Mouse (Mus musculus) kidney, postnatal 0 days (tissue): Measurements from ENCODE around the gene Fah. TPM values are rescaled to one million over a fixed set of nuclear protein-coding genes. Genes with fewer than 3 reads are reported as not detected.
A peak's percentile ranks its signal among the peaks of the same experiment; 100 is the strongest.

Experiments used
- ATAC-seq: fragments of 200-750 bp; cut with Nextera tagmentation; replicated peaks from 2 replicates; pipeline ENCODE4 v1.8.0; 2017; ENCODE audit warnings: low read depth, moderate number of reproducible peaks, moderate TSS enrichment, moderate library complexity; ENCODE audit not compliant: low FRiP score
- DNase-seq: peaks from one replicate; pipeline ENCODE4 v3.0.0-alpha.2; 2016; ENCODE audit warnings: low spot score
- H3K27ac ChIP-seq: fragments of 300-500 bp; sonication (generic); 2 replicates; pipeline ENCODE4 v1.5.1; 2014; ENCODE audit warnings: mild to moderate bottlenecking
- H3K27me3 ChIP-seq: fragments of 300-500 bp; sonication (generic); 2 replicates; pipeline ENCODE4 v1.6.1; 2014; ENCODE audit warnings: low read length, mixed read lengths; ENCODE audit not compliant: insufficient read depth
- H3K36me3 ChIP-seq: fragments of 300-500 bp; sonication (generic); 2 replicates; pipeline ENCODE4 v1.6.1; 2014; ENCODE audit warnings: low read length, mixed read lengths; ENCODE audit not compliant: insufficient read depth
- H3K4me1 ChIP-seq: fragments of 300-500 bp; sonication (generic); replicated peaks from 2 replicates; pipeline ENCODE4 v1.6.1; 2014; ENCODE audit warnings: antibody characterized with exemption, low read length, mixed read lengths; ENCODE audit not compliant: insufficient read depth
- H3K4me2 ChIP-seq: fragments of 300-500 bp; sonication (generic); 2 replicates; pipeline ENCODE4 v1.6.1; 2014; ENCODE audit warnings: mild to moderate bottlenecking, low read length, moderate library complexity, mixed read lengths
- H3K4me3 ChIP-seq: fragments of 300-500 bp; sonication (generic); replicated peaks from 2 replicates; pipeline ENCODE4 v1.5.1; 2014; ENCODE audit warnings: low read depth, low read length
- H3K9ac ChIP-seq: fragments of 300-500 bp; sonication (generic); 2 replicates; pipeline ENCODE4 v1.6.1; 2014; ENCODE audit warnings: low read depth, low read length
- H3K9me3 ChIP-seq: fragments of 300-500 bp; sonication (generic); replicated peaks from 2 replicates; pipeline ENCODE4 v1.6.1; 2016; ENCODE audit warnings: low read length, inconsistent platforms, mixed read lengths
- CTCF ChIP-seq: IDR thresholded peaks from 2 replicates; pipeline ENCODE4 v1.5.1; 2016; ENCODE audit warnings: antibody characterized with exemption, low read depth, mild to moderate bottlenecking, moderate library complexity
- WGBS: fragments of 180-500 bp; shearing (Covaris S2); extraction: QIAGEN DNeasy Blood & Tissue Kit; methylation state at CpG from one replicate; pipeline ENCODE4 v1.1.7; 2014; 5-methylcytosine and 5-hydroxymethylcytosine counted together
- polyA plus RNA-seq: library from polyadenylated mRNA; unstranded; fragments of >200 nt; fragmentation: Nextera tagmentation; extraction: Ambion mirVana; gene quantifications from 2 replicates; pipeline ENCODE4 v1.2.1, GENCODE M21; 2015

Gene Fah
- polyA plus RNA-seq, 1 experiment from 2014 or later: 61.0 TPM

DNA sequence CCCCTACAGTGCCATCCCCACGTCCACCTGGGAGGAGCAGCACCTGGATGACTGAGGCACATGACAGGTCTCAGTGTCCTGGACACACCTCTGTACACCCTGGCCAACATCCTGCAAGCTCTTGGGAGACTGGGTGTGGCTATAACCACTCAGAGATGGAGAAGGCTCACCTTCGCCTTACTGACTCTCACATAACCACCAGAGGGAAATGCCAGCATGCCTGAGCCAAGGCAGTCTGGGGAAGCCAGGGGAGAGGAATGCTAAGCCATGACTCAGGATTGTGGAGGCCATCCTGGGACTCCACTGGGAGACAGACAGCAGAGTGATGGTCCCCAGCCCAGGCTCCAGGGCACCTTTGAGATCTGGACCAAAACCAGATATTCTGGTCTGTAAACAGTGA, 29.5 kb downstream of the Fah start:
- H3K4me3 ChIP-seq: no peak overlapping the region
- 79% methylated on average over 2 of the region's 2 CpGs for WGBS
- H3K36me3 ChIP-seq: no peaks in the 10 kb centered on the region
- H3K9ac ChIP-seq: no peak overlapping the region
- no peak for TF ChIP-seq CTCF
- H3K9me3 ChIP-seq: no peaks in the 10 kb centered on the region
- no peaks in the 10 kb centered on the region for H3K27me3 ChIP-seq
- no peaks in the 10 kb centered on the region for H3K4me1 ChIP-seq
- H3K4me2 ChIP-seq: no peak overlapping the region
- H3K27ac ChIP-seq: no peak overlapping the region
- no peak; the same call in 1 of the 2 replicates for ATAC-seq
- no peak for DNase-seq

DNA sequence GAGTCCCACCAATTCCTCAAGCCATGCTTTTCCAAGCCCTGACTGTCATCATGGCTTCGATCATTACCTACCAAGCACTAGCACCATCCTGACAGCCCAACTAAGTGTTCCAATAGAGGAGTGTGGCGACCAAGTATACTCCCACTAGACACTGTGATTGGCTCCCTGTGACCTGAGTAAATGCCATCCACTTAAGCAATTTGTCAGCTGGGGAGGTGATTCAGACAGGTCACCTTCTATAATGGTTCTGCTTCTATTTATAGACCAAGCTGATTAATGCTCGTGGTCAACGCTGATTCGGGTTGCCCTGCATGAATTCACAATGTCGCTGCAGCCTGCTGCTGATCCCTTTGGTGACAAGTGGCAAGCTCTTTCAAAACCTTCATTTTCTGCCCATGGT, 40.3 kb downstream of the Fah start:
- Histone ChIP-seq H3K4me2 (no peak overlapping the region), H3K4me1 (no peaks in the 10 kb centered on the region), H3K27ac (no peak overlapping the region), H3K27me3 (no peaks in the 10 kb centered on the region), H3K9me3 (no peaks in the 10 kb centered on the region), H3K4me3 (no peak overlapping the region), H3K36me3 (no peaks in the 10 kb centered on the region), H3K9ac (no peak overlapping the region)
- TF ChIP-seq CTCF: no peak
- no peak for DNase-seq
- ATAC-seq: no peak
- WGBS: 46% methylated on average over 6 of the region's 6 CpGs

DNA sequence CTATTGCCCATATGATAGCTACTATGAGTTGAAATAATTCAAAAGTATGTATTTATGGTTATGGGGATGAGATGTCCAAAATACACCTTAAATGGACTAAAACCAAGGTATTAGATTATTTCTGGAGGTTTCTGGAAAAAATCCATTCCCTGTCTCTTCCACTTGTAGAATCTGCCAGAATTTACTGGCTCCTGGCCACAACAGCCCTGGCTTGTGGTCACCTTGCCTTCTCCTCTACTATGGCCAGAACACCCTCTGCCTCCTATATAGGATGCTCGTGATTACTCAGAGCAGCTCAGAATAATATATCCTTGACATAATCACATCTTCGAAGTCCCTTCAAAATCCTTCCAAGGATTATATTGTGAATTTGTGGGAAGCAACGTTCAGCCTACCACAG, 42.3 kb downstream of the Fah start:
- Histone ChIP-seq H3K9ac (no peak overlapping the region), H3K9me3 (no peaks in the 10 kb centered on the region), H3K27ac (no peak overlapping the region), H3K27me3 (no peaks in the 10 kb centered on the region), H3K4me2 (no peak overlapping the region), H3K4me1 (no peaks in the 10 kb centered on the region), H3K36me3 (no peaks in the 10 kb centered on the region), H3K4me3 (no peak overlapping the region)
- no peak for ATAC-seq
- WGBS: 83% methylated on average over 3 of the region's 3 CpGs
- TF ChIP-seq CTCF: no peak
- no peak for DNase-seq

DNA sequence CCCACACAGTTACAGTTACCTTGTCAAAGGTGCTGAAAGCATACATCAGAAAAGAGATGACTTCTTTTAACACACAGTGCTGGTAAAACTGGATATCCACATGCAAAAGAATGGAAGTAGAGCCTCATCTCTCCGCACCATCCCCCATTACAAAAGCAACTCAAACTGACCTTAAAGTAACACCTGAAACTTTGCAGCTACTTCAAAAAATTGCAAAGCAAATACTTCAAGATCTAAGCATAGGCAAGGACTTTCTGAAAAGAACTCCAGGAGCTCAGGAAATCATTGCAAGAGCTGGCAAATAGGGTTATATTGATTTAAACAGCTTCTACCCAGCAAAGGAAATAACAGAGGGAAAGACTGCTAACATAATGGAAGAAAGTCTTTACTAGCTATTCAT, 46.0 kb downstream of the Fah start:
- Histone ChIP-seq H3K9ac (no peak overlapping the region), H3K9me3 (no peaks in the 10 kb centered on the region), H3K27me3 (no peaks in the 10 kb centered on the region), H3K4me3 (no peak overlapping the region), H3K4me1 (no peaks in the 10 kb centered on the region), H3K36me3 (no peaks in the 10 kb centered on the region), H3K4me2 (no peak overlapping the region), H3K27ac (no peak overlapping the region)
- TF ChIP-seq CTCF: no peak
- 84% methylated on average over 1 of the region's 1 CpGs for WGBS
- ATAC-seq (no peak), DNase-seq (no peak)

DNA sequence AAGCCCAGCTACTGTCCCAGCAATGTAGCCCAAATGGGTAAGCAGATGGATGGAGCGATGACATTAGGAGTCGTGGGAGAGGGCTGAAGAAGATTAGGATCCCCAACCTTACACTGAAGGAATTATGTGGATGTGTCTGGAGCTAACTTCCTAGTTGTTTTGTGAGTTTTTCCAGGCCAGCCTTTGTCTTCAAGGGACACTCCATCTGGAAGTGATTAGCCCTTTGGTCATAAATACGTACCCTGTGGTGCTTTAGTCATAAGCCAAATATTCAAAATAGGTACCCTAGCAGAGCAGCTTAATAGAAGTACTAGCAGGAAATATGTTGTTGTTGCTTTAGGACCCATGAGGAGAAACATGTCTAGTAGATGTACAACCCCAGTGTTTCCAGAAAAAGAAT, 49.2 kb downstream of the Fah start:
- no peaks in the 10 kb centered on the region for H3K9me3 ChIP-seq
- H3K27ac ChIP-seq: no peak overlapping the region
- peak; percentile 9 for DNase-seq
- no peak for TF ChIP-seq CTCF
- ATAC-seq: no peak
- no peak overlapping the region for H3K4me2 ChIP-seq
- H3K36me3 ChIP-seq: no peaks in the 10 kb centered on the region
- WGBS: 75% methylated on average over 3 of the region's 3 CpGs
- no peaks in the 10 kb centered on the region for H3K4me1 ChIP-seq
- H3K4me3 ChIP-seq: no peak overlapping the region
- H3K9ac ChIP-seq: no peak overlapping the region
- H3K27me3 ChIP-seq: no peaks in the 10 kb centered on the region

DNA sequence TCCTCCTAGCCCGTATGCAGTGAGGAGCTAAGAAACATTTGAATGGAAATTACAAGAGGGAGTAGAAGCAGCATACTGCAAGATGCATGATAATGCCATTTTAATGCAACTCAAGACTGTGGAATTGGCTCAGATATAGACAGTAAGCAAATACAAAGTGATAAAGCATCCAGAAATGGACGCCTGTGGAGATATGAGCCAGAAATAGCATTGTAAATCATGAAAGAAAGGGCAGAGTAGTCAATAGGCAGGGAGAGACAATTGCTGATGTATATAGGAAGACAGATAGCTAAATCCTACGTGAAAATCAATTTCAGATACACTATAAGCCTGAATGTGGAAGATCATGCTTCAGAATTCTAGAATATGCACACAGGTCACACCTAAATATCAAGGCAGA, 51.2 kb downstream of the Fah start:
- Histone ChIP-seq H3K9me3 (no peaks in the 10 kb centered on the region), H3K27ac (no peak overlapping the region), H3K36me3 (no peaks in the 10 kb centered on the region), H3K4me1 (no peaks in the 10 kb centered on the region), H3K9ac (no peak overlapping the region), H3K27me3 (no peaks in the 10 kb centered on the region), H3K4me3 (no peak overlapping the region), H3K4me2 (no peak overlapping the region)
- WGBS: 72% methylated on average over 3 of the region's 3 CpGs
- TF ChIP-seq CTCF: no peak
- ATAC-seq: no peak
- DNase-seq: no peak

DNA sequence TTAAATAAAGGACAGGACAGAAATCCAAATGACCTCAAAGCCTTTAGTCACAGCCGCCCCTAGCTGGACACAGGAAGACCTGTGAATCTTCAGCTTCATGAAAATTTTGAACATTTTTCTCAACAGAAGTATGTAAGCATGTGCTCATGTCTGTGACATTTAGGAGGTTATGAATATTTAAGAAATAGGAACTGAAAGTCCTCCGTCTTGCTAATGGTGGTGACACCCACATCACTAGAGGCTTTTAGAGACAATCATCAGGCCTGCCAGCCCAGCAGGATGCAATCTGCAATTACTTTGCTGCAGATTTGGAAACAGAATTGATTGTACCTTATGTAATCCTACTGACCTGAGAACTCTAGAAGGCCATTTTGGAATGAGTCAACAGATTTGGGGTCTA, 55.0 kb downstream of the Fah start:
- no peaks in the 10 kb centered on the region for H3K9me3 ChIP-seq
- no peak for TF ChIP-seq CTCF
- no peaks in the 10 kb centered on the region; the same call in 1 of the 2 replicates for H3K4me1 ChIP-seq
- WGBS: 87% methylated on average over 2 of the region's 2 CpGs
- H3K9ac ChIP-seq: no peak overlapping the region
- no peak overlapping the region for H3K4me3 ChIP-seq
- DNase-seq: no peak
- no peak overlapping the region for H3K27ac ChIP-seq
- H3K4me2 ChIP-seq: no peak overlapping the region
- H3K36me3 ChIP-seq: no peaks in the 10 kb centered on the region
- H3K27me3 ChIP-seq: no peaks in the 10 kb centered on the region
- ATAC-seq: no peak
